Mouse (Mus musculus) liver, embryonic 11.5 days (tissue): ENCODE measurements at regions not wholly inside any gene's neighbourhood (a gene's known extent, or its start where the extent isn't known, plus 50 kb on each side); places are given as distances from the start of the nearest gene placed in this dataset.

Experiments used
- ATAC-seq: fragments of 200-750 bp; cut with Nextera tagmentation; replicated peaks from 2 replicates; pipeline ENCODE4 v1.8.0; 2017; ENCODE audit warnings: moderate number of reproducible peaks, mild to moderate bottlenecking, moderate TSS enrichment, moderate library complexity; ENCODE audit not compliant: low FRiP score
- DNase-seq: peaks from one replicate; pipeline ENCODE4 v3.0.0-alpha.2; 2017; ENCODE audit warnings: low spot score
- H3K27ac ChIP-seq: fragments of 300-500 bp; sonication (generic); 2 replicates; pipeline ENCODE4 v1.5.1; 2014; ENCODE audit warnings: mild to moderate bottlenecking, low read depth, low read length, control low read depth
- H3K27me3 ChIP-seq: fragments of 300-500 bp; sonication (generic); replicated peaks from 2 replicates; pipeline ENCODE4 v1.6.1; 2014; ENCODE audit warnings: low read length, mixed read lengths; ENCODE audit not compliant: control insufficient read depth, insufficient read depth
- H3K36me3 ChIP-seq: fragments of 300-500 bp; sonication (generic); 2 replicates; pipeline ENCODE4 v1.6.1; 2014; ENCODE audit warnings: mild to moderate bottlenecking, low read length, moderate library complexity, mixed read lengths; ENCODE audit not compliant: control insufficient read depth, insufficient read depth
- H3K4me1 ChIP-seq: fragments of 300-500 bp; sonication (generic); replicated peaks from 2 replicates; pipeline ENCODE4 v1.6.1; 2014; ENCODE audit warnings: low read length, mixed read lengths; ENCODE audit not compliant: control insufficient read depth, insufficient read depth
- H3K4me2 ChIP-seq: fragments of 300-500 bp; sonication (generic); 2 replicates; pipeline ENCODE4 v1.6.1; 2014; ENCODE audit warnings: mild to moderate bottlenecking, control low read depth, moderate library complexity
- H3K4me3 ChIP-seq: fragments of 300-500 bp; sonication (generic); 2 replicates; pipeline ENCODE4 v1.5.1; 2014; ENCODE audit warnings: low read depth, low read length, control low read depth
- H3K9ac ChIP-seq: fragments of 300-500 bp; sonication (generic); 2 replicates; pipeline ENCODE4 v1.6.1; 2014; ENCODE audit warnings: low read depth, low read length, control low read depth
- H3K9me3 ChIP-seq: fragments of 300-500 bp; sonication (generic); 2 replicates; pipeline ENCODE4 v1.6.1; 2016; ENCODE audit warnings: low read length, inconsistent platforms, mixed read lengths; ENCODE audit not compliant: control insufficient read depth
- WGBS: fragments of 180-500 bp; shearing (Covaris S2); extraction: QIAGEN DNeasy Blood & Tissue Kit; methylation state at CpG from one replicate; pipeline ENCODE4 v1.1.7; 2014; 5-methylcytosine and 5-hydroxymethylcytosine counted together

- no peak overlapping the region for H3K9ac ChIP-seq
- 80% methylated on average over 4 of the region's 4 CpGs for WGBS
These were observed 124.5 kb upstream of the Pter start for GRCm38 (mm10) chr2:12799153-12799925.

GRCm38 (mm10) chr2:12802667-12803066 is 121.2 kb upstream of the Pter start:
- Histone ChIP-seq H3K4me2 (no peak overlapping the region), H3K9ac (no peak overlapping the region), H3K36me3 (no peaks in the 10 kb centered on the region), H3K4me1 (no peaks in the 10 kb centered on the region), H3K9me3 (no peaks in the 10 kb centered on the region), H3K4me3 (no peak overlapping the region), H3K27ac (no peak overlapping the region), H3K27me3 (no peaks in the 10 kb centered on the region)
- ATAC-seq (no peak), DNase-seq (no peak)
- WGBS = 81% methylated on average over 1 of the region's 1 CpGs

More at GRCm38 (mm10) chr2:12799153-12799925, 124.5 kb upstream of the Pter start:
- H3K4me2 ChIP-seq = no peak overlapping the region
- H3K27me3 ChIP-seq = no peaks in the 10 kb centered on the region
- H3K27ac ChIP-seq = no peak overlapping the region
- DNase-seq = no peak
- ATAC-seq = no peak
- H3K4me3 ChIP-seq = no peak overlapping the region
- no peaks in the 10 kb centered on the region for H3K9me3 ChIP-seq
- no peaks in the 10 kb centered on the region for H3K4me1 ChIP-seq
- no peaks in the 10 kb centered on the region for H3K36me3 ChIP-seq

GRCm38 (mm10) chr2:12805096-12805495 is 118.7 kb upstream of the Pter start:
- H3K4me2 ChIP-seq = no peak overlapping the region
- ATAC-seq = no peak
- no peak overlapping the region for H3K4me3 ChIP-seq
- H3K27ac ChIP-seq = no peak overlapping the region
- 66% methylated on average over 2 of the region's 2 CpGs for WGBS
- no peak for DNase-seq
- H3K27me3 ChIP-seq = no peaks in the 10 kb centered on the region
- H3K4me1 ChIP-seq = no peaks in the 10 kb centered on the region
- H3K9me3 ChIP-seq = no peaks in the 10 kb centered on the region
- no peak overlapping the region for H3K9ac ChIP-seq
- H3K36me3 ChIP-seq = no peaks in the 10 kb centered on the region

GRCm38 (mm10) chr2:12808466-12808865 is 115.4 kb upstream of the Pter start:
- Histone ChIP-seq H3K27ac (no peak overlapping the region), H3K9ac (no peak overlapping the region), H3K4me2 (no peak overlapping the region), H3K4me3 (no peak overlapping the region), H3K9me3 (no peaks in the 10 kb centered on the region), H3K27me3 (no peaks in the 10 kb centered on the region), H3K4me1 (no peaks in the 10 kb centered on the region), H3K36me3 (no peaks in the 10 kb centered on the region)
- DNase-seq (no peak), ATAC-seq (no peak)
- 72% methylated on average over 5 of the region's 5 CpGs for WGBS

- Histone ChIP-seq H3K27me3 (no peaks in the 10 kb centered on the region), H3K9ac (no peak overlapping the region), H3K4me1 (no peaks in the 10 kb centered on the region), H3K27ac (no peak overlapping the region), H3K36me3 (no peaks in the 10 kb centered on the region), H3K9me3 (no peaks in the 10 kb centered on the region), H3K4me3 (no peak overlapping the region), H3K4me2 (no peak overlapping the region)
- DNase-seq (no peak), ATAC-seq (no peak)
- WGBS = 76% methylated on average over 5 of the region's 5 CpGs
These were observed 108.5 kb upstream of the Pter start for GRCm38 (mm10) chr2:12815339-12815738.

- Histone ChIP-seq H3K27me3 (no peaks in the 10 kb centered on the region), H3K4me2 (no peak overlapping the region), H3K9ac (no peak overlapping the region), H3K27ac (no peak overlapping the region), H3K4me3 (no peak overlapping the region), H3K9me3 (no peaks in the 10 kb centered on the region), H3K36me3 (no peaks in the 10 kb centered on the region), H3K4me1 (no peaks in the 10 kb centered on the region)
- WGBS = 92% methylated on average over 1 of the region's 1 CpGs
- DNase-seq = no peak
- no peak for ATAC-seq
These were observed 97.9 kb upstream of the Pter start for GRCm38 (mm10) chr2:12825902-12826301.

- H3K4me3 ChIP-seq = no peak overlapping the region
- H3K4me1 ChIP-seq = no peaks in the 10 kb centered on the region
- no peak overlapping the region for H3K4me2 ChIP-seq
- no peaks in the 10 kb centered on the region for H3K27me3 ChIP-seq
- no peaks in the 10 kb centered on the region for H3K36me3 ChIP-seq
- H3K27ac ChIP-seq = no peak overlapping the region
- DNase-seq (no peak), ATAC-seq (no peak)
- no peaks in the 10 kb centered on the region for H3K9me3 ChIP-seq
- no peak overlapping the region for H3K9ac ChIP-seq
- WGBS = 86% methylated on average over 3 of the region's 3 CpGs
These were observed 90.3 kb upstream of the Pter start for GRCm38 (mm10) chr2:12833579-12833978.

GRCm38 (mm10) chr2:12866543-12866942 is 57.3 kb upstream of the Pter start:
- Histone ChIP-seq H3K4me3 (no peak overlapping the region), H3K9me3 (no peaks in the 10 kb centered on the region), H3K9ac (no peak overlapping the region), H3K27me3 (no peaks in the 10 kb centered on the region), H3K36me3 (no peaks in the 10 kb centered on the region), H3K27ac (no peak overlapping the region), H3K4me2 (no peak overlapping the region), H3K4me1 (no peaks in the 10 kb centered on the region)
- DNase-seq (no peak), ATAC-seq (no peak)

- Histone ChIP-seq H3K27me3 (no peaks in the 10 kb centered on the region), H3K4me3 (no peak overlapping the region), H3K4me1 (no peaks in the 10 kb centered on the region), H3K9ac (no peak overlapping the region), H3K36me3 (no peaks in the 10 kb centered on the region), H3K9me3 (no peaks in the 10 kb centered on the region), H3K4me2 (no peak overlapping the region), H3K27ac (no peak overlapping the region)
- ATAC-seq (no peak), DNase-seq (no peak)
- WGBS = 73% methylated on average over 3 of the region's 3 CpGs
These were observed 55.1 kb upstream of the Pter start for GRCm38 (mm10) chr2:12868772-12869171.
